Mouse (Mus musculus) forebrain, embryonic 10.5 days (tissue): ENCODE data around the gene Ginm1. TPM values are rescaled to one million over a fixed set of nuclear protein-coding genes. Genes with fewer than 3 reads are reported as not detected.
"Not testable (repeated sequence)": the region's sequence is repeated elsewhere in the genome, so short reads cannot be mapped to it uniquely, and the experiment has no call there.

ENCODE experiments used
- DNase-seq: peaks from one replicate; pipeline ENCODE4 v3.0.0-alpha.2; 2017; ENCODE audit warnings: low spot score; ENCODE audit errors: extremely low spot score
- H3K27ac ChIP-seq: fragments of 300-500 bp; sonication (generic); 2 replicates; pipeline ENCODE4 v1.5.1; 2016; ENCODE audit warnings: mild to moderate bottlenecking
- H3K27me3 ChIP-seq: fragments of 300-500 bp; sonication (generic); 2 replicates; pipeline ENCODE4 v1.6.1; 2016; ENCODE audit warnings: mild to moderate bottlenecking; ENCODE audit not compliant: poor library complexity, severe bottlenecking
- H3K36me3 ChIP-seq: fragments of 300-500 bp; sonication (generic); replicated peaks from 2 replicates; pipeline ENCODE4 v1.6.1; 2016; ENCODE audit warnings: mild to moderate bottlenecking, moderate library complexity
- H3K4me1 ChIP-seq: fragments of 300-500 bp; sonication (generic); 2 replicates; pipeline ENCODE4 v1.6.1; 2016
- H3K4me3 ChIP-seq: fragments of 300-500 bp; sonication (generic); 2 replicates; pipeline ENCODE4 v1.5.1; 2016; ENCODE audit warnings: mild to moderate bottlenecking, moderate library complexity
- H3K9me3 ChIP-seq: fragments of 300-500 bp; sonication (generic); 2 replicates; pipeline ENCODE4 v1.6.1; 2016; ENCODE audit warnings: mild to moderate bottlenecking, moderate library complexity
- WGBS: fragments of 180-500 bp; shearing (Covaris S2); methylation state at CpG from one replicate; pipeline ENCODE4 v1.1.7; 2016; 5-methylcytosine and 5-hydroxymethylcytosine counted together
- polyA plus RNA-seq: library from polyadenylated mRNA; unstranded; fragments of >200 nt; fragmentation: Nextera tagmentation; extraction: Ambion mirVana; gene quantifications from 2 replicates; pipeline ENCODE4 v1.2.1, GENCODE M21; 2016

Ginm1 gene
- polyA plus RNA-seq, 1 experiment from 2014 or later = 53.0 TPM

DNA sequence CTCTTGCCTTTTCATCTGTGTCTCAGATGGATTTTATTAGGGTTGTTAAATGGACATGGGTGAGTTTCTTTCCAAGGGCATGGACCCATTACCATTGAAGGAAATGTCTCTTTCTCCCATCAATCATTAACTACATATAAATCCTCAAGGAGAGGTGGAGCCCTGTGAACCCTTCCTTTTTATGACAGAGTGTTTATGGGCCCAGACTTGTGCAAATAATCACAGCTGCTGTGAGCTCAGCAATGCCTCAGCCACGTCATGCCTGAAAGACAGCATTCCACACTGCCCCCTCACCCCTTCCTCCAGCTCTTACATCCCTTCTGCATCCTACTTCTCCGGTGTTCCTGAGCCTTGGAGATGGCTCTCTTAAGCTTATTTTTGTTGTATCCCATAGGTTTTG lies 5.3 kb downstream of the Ginm1 start:
- Histone ChIP-seq H3K4me1 (peaks cover 7% of the 10 kb centered on the region; the same call in 1 of the 2 replicates), H3K27me3 (no peaks in the 10 kb centered on the region), H3K27ac (no peak overlapping the region), H3K36me3 (peaks cover 25% of the 10 kb centered on the region), H3K9me3 (no peaks in the 10 kb centered on the region), H3K4me3 (no peak overlapping the region)
- DNase-seq = no peak
- WGBS = 44% methylated on average over 2 of the region's 2 CpGs

DNA sequence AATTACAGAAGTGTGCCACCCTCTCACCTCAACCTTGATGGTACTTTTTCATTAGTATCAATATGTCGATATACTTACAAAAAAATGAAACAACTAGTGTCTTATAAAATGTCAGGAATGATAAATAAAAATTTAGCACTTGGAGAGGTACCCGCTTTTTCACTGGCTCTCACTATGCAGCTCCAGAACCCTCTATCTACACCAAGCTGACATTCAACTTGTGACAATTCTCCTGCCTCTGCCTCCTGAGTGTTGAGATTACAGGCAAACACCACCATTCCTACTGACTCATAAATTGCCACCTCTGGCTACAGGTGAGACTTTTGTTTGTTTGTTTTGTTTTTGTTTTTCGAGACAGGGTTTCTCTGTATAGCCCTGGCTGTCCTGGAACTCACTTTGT lies 11.4 kb downstream of the Ginm1 start:
- WGBS = 59% methylated on average over 3 of the region's 3 CpGs
- H3K27me3 ChIP-seq = no peaks in the 10 kb centered on the region
- H3K36me3 ChIP-seq = peaks cover 23% of the 10 kb centered on the region
- peaks cover 13% of the 10 kb centered on the region for H3K4me1 ChIP-seq
- no peak for DNase-seq
- peak overlapping the region; percentile 99 for H3K4me3 ChIP-seq
- H3K27ac ChIP-seq = peak overlapping the region; percentile 93; the same call in 1 of the 2 replicates
- H3K9me3 ChIP-seq = no peaks in the 10 kb centered on the region

GRCm38 (mm10) chr10:7780238-7781176 lies 12.1 kb downstream of the Ginm1 start:
- Histone ChIP-seq H3K4me3 (peak overlapping the region; percentile 99), H3K4me1 (peaks cover 13% of the 10 kb centered on the region), H3K27ac (peak overlapping the region; percentile 93), H3K27me3 (no peaks in the 10 kb centered on the region), H3K36me3 (peaks cover 30% of the 10 kb centered on the region), H3K9me3 (no peaks in the 10 kb centered on the region)
- WGBS = under 1% methylated on average over 67 of the region's 77 CpGs
- DNase-seq = peak; percentile 89

DNA sequence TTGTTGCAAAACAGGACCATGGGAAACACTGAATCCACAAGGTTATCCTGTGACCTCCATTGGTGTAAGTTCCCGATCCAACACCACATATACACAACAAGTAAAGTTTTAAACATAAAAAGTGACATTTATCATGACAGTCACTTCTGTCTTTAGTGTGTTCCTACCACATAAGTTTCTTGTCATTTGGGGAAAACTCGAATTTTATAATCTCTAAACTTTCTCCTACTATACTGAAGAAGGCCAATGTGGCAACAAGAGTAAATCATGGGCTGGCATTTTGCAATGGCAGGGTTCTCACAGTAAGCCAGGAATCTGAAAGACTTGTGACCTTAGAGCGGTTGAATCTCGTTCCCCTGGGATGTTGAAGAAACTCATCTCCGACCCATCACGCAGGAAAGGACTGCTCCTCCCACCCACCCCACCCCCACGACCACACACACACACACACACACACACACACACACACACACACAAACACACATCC lies 12.8 kb downstream of the Ginm1 start:
- Histone ChIP-seq H3K9me3 (no peaks in the 10 kb centered on the region), H3K4me1 (peaks cover 13% of the 10 kb centered on the region), H3K27ac (peak overlapping the region; percentile 93), H3K36me3 (peaks cover 37% of the 10 kb centered on the region), H3K4me3 (peak overlapping the region; percentile 99), H3K27me3 (no peaks in the 10 kb centered on the region)
- WGBS = 18% methylated on average over 7 of the region's 7 CpGs
- no peak for DNase-seq

DNA sequence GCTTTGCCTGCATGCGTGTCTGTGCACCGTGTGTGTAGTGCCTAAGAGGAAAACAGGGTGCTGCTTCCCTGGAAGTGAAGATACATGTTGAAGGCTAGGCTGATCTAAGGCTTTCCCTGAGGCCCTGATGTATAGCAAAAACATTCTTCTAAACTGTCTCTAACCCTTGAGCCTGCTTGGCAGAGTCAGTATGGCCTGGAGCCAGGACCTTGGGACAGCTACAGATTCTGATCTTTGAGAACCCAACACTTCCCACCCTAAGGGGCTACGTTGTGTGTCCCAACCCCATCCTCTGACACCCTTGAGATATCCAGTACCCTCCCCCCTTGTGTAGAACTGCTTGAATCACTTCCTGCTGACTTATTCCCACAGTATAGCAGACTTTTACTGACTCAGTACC lies 14.3 kb downstream of the Ginm1 start:
- Histone ChIP-seq H3K27me3 (no peaks in the 10 kb centered on the region), H3K9me3 (no peaks in the 10 kb centered on the region), H3K27ac (no peak overlapping the region), H3K4me3 (no peak overlapping the region), H3K4me1 (peaks cover 13% of the 10 kb centered on the region), H3K36me3 (peaks cover 51% of the 10 kb centered on the region)
- 93% methylated on average over 3 of the region's 3 CpGs for WGBS
- no peak for DNase-seq

DNA sequence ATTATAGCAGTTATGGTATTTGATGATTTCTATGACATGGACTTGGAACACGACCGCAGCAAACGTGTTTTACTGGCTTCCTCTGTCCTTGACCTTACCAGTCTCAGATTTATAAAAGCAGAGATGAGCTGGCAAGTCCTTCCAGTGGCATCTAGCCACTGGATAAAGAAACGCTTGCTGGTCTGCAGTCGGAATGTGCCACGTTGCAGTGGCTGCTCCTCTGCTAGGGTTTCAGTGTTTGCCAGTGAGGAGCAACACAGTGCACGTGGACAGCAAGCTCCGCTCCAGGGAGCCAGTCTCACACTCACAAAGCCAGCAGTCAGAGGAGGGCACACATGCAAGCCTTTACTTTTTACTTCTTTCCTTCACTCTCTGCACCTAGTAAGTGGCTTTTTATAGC lies 17.2 kb downstream of the Ginm1 start:
- Histone ChIP-seq H3K4me1 (peaks cover 9% of the 10 kb centered on the region), H3K27me3 (no peaks in the 10 kb centered on the region), H3K27ac (no peak overlapping the region), H3K36me3 (peaks cover 80% of the 10 kb centered on the region), H3K4me3 (no peak overlapping the region), H3K9me3 (no peaks in the 10 kb centered on the region)
- 92% methylated on average over 8 of the region's 8 CpGs for WGBS
- no peak for DNase-seq

DNA sequence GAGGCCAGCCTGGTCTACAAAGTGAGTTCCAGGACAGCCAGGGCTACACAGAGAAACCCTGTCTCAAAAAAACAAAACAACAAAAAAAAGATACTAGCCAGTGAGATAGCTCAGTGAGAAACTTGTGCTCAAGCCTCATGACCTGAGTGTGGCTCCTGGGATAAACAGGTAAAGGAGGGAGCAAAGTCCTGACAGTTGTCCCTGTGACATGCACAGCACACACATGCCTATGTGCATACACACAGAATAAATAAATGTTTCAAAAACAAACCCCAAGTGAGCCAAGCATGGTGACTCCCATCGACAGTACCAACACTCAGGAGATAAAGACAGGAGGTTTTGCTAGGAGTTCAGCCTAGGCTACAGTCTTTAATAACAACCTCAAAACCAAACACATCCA lies 19.9 kb downstream of the Ginm1 start:
- 94% methylated on average over 1 of the region's 1 CpGs for WGBS
- H3K27ac ChIP-seq = no peak overlapping the region
- H3K4me3 ChIP-seq = no peak overlapping the region
- H3K9me3 ChIP-seq = no peaks in the 10 kb centered on the region
- H3K36me3 ChIP-seq = peaks cover 96% of the 10 kb centered on the region
- H3K4me1 ChIP-seq = no peaks in the 10 kb centered on the region
- no peak for DNase-seq
- H3K27me3 ChIP-seq = no peaks in the 10 kb centered on the region

- WGBS = 90% methylated on average over 4 of the region's 4 CpGs
- DNase-seq = no peak
- Histone ChIP-seq H3K9me3 (no peaks in the 10 kb centered on the region), H3K4me3 (no peak overlapping the region), H3K27me3 (no peaks in the 10 kb centered on the region), H3K4me1 (no peaks in the 10 kb centered on the region), H3K36me3 (peaks cover 99% of the 10 kb centered on the region), H3K27ac (no peak overlapping the region)
Measured at GRCm38 (mm10) chr10:7772346-7772745, 20.3 kb downstream of the Ginm1 start.

DNA sequence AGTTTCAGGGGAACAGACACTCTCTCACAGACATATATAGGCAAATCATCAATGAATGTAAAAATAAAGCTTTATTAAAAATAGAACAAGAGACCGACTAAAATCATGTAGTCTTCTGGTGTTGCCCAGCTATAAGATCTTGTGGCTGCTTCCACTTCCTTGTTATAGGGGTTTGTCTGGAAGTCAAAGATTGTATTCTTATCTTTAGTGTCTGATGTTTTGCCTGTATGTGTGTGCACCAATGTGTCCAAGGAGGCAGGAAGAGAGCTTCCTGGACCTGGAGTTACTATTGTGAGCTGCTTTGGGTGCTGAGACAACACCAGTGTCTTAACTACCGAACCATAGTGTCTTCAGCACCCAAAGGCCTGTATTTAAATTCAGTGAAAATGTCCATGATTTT lies 35.1 kb downstream of the Ginm1 start:
- no peaks in the 10 kb centered on the region for H3K27me3 ChIP-seq
- no peak for DNase-seq
- H3K4me3 ChIP-seq = no peak overlapping the region
- peaks cover 94% of the 10 kb centered on the region for H3K36me3 ChIP-seq
- H3K9me3 ChIP-seq = no peaks in the 10 kb centered on the region
- WGBS = 95% methylated on average over 2 of the region's 2 CpGs
- no peak overlapping the region for H3K27ac ChIP-seq
- no peaks in the 10 kb centered on the region for H3K4me1 ChIP-seq

DNA sequence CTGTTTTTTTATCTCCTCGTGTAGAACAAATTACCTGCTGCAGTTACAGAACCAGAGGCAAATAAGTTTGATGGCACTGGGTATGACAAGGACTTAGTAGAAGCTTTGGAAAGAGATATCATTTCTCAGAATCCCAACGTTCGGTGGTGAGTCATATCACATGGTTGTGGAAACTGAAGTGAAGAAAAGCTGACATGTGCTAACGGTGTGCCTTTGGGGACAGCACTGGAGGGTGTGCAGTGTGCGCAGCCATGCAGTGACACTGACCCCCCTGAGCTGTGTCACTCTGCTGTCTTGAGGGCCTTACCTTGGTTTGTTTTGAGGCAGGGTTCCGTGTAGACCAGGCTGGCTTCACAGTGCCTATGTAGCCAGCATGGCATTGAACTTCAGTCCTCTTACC lies 43.9 kb downstream of the Ginm1 start:
- no peaks in the 10 kb centered on the region for H3K27me3 ChIP-seq
- no peak for DNase-seq
- no peak overlapping the region for H3K4me3 ChIP-seq
- H3K4me1 ChIP-seq = no peaks in the 10 kb centered on the region
- no peaks in the 10 kb centered on the region for H3K9me3 ChIP-seq
- WGBS = 93% methylated on average over 6 of the region's 6 CpGs
- H3K27ac ChIP-seq = no peak overlapping the region
- peaks cover 82% of the 10 kb centered on the region for H3K36me3 ChIP-seq

- H3K27me3 ChIP-seq, H3K9me3 ChIP-seq, H3K27ac ChIP-seq, H3K4me1 ChIP-seq, DNase-seq, H3K4me3 ChIP-seq: not testable (repeated sequence)
- H3K36me3 ChIP-seq = peaks cover 84% of the 10 kb centered on the region
- 93% methylated on average over 6 of the region's 6 CpGs for WGBS
Measured at GRCm38 (mm10) chr10:7745528-7745927, 47.1 kb downstream of the Ginm1 start.

GRCm38 (mm10) chr10:7737914-7738313 lies 54.7 kb downstream of the Ginm1 start:
- Histone ChIP-seq H3K4me3 (no peak overlapping the region), H3K27me3 (no peaks in the 10 kb centered on the region), H3K36me3 (peaks cover 24% of the 10 kb centered on the region), H3K4me1 (no peaks in the 10 kb centered on the region), H3K27ac (no peak overlapping the region), H3K9me3 (no peaks in the 10 kb centered on the region)
- 87% methylated on average over 3 of the region's 3 CpGs for whole genome bisulfite sequencing
- no peak for DNase-seq

DNA sequence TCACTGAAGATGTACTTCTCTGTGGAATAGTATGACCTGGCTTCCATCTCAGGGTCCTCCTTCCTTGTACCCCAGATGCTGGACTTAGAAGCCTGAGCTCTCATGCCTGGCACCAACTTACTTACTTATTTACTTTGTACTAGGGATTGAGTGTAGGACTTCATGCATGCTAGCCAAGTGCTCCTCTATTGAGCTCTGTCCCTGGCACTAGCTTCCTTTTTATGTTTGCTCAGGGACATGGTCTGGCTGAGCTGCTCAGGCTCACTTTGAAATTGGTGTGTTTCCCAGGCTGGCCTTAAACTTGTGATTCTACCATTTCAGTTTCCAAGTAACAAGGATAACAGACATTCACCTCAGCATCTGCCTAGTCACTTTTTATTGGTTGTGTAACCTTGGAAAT lies 55.5 kb downstream of the Ginm1 start:
- Histone ChIP-seq H3K4me3 (no peak overlapping the region), H3K27me3 (no peaks in the 10 kb centered on the region), H3K9me3 (no peaks in the 10 kb centered on the region), H3K36me3 (peaks cover 17% of the 10 kb centered on the region), H3K27ac (no peak overlapping the region), H3K4me1 (no peaks in the 10 kb centered on the region)
- no peak for DNase-seq
